Mouse (Mus musculus): Measurements from ENCODE around the gene Tppp3. TPM values are rescaled to one million over a fixed set of nuclear protein-coding genes. Genes with fewer than 3 reads are reported as not detected.

Gene Tppp3
- polyA plus RNA-seq, 1 experiment from 2014 or later: 42.3 TPM

DNA sequence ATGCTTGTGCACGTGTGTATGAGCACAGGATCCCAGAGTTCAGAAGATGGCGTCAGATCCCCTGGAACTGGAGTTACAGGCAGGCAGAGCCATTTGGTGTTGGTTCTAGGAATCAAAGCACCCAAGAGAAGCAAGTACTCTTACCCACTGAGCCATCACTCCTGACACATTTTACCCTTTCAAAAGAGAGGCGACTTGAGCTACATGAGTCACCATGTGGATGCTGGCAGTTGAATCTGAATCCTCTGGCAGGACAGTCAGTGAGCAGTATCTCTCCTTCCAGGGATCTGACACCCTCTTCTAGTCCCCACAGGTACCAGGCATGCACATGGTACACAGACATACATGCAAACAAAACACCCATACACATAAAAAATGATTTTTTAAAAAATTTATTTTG, 16.8 kb upstream of the Tppp3 start:
- no peak overlapping the region for H3K9ac ChIP-seq
- H3K27ac ChIP-seq (ENCODE audit: low read depth): no peak overlapping the region
- ATAC-seq (ENCODE audit: insufficient read depth) (no peak), DNase-seq (no peak)
- no peak for TF ChIP-seq CTCF (IDR thresholded peaks at IDR 0.05; ENCODE audit: low read depth)
- H3K4me1 ChIP-seq (ENCODE audit: insufficient read depth): 0 out of 2 replicates have a peak, but pooled peaks cover 3% of the 10 kb centered on the region
- H3K9me3 ChIP-seq (ENCODE audit: low read depth, low read length): no peaks in the 10 kb centered on the region
- 52% methylated on average over 3 of the region's 3 CpGs for WGBS
- no peaks in the 10 kb centered on the region for H3K27me3 ChIP-seq (ENCODE audit: insufficient read depth, low read length)
- no peak overlapping the region for H3K4me2 ChIP-seq
- H3K36me3 ChIP-seq (ENCODE audit: insufficient read depth): peaks cover 6% of the 10 kb centered on the region
- H3K4me3 ChIP-seq (ENCODE audit: low read depth, low read length): no peak overlapping the region

DNA sequence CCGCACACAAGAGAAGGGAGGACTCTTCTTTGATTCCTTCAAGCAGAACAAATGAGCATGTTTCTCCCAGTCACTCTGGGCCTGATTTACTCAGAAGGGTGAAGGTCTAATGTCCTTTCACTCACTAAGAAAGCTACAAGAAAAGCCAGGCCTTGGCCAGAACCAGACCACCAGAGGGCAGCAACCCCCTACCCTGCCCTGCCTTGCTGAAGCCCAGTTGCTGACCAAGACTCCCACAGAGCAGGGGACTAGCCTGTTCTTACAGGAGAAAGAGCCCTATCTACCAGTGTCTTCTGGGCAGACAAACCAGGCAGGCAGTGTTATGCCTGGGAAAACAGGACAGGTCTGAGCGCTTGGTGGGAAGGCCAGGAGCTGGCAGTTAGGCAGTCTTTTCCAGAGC, 13.1 kb upstream of the Tppp3 start:
- ATAC-seq (ENCODE audit: insufficient read depth): peak; percentile 61
- Histone ChIP-seq H3K4me3 (ENCODE audit: low read depth, low read length) (no peak overlapping the region), H3K27me3 (ENCODE audit: insufficient read depth, low read length) (no peaks in the 10 kb centered on the region), H3K4me2 (no peak overlapping the region), H3K9ac (no peak overlapping the region), H3K36me3 (ENCODE audit: insufficient read depth) (peaks cover 16% of the 10 kb centered on the region), H3K9me3 (ENCODE audit: low read depth, low read length) (no peaks in the 10 kb centered on the region), H3K4me1 (ENCODE audit: insufficient read depth) (no peaks in the 10 kb centered on the region), H3K27ac (ENCODE audit: low read depth) (no peak overlapping the region)
- peak; percentile 83 for TF ChIP-seq CTCF (IDR thresholded peaks at IDR 0.05; ENCODE audit: low read depth)
- 40% methylated on average over 2 of the region's 2 CpGs for WGBS
- peak; percentile 84 for DNase-seq

DNA sequence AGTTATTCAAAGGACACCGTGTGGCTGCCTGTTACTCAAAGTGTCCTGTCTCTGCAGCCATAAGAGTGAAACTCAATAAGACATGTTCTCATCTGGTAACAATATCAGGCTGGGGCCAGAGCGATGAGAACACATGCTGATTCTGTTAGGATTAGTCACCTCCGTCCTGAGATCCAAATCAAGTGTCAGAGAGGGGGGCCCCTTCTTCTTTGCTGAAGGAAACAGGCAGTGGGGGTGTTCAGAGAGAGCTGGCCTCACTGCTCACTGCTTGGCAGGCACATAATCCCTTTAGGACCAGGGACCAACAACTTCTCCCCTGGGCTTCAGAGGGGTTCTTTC, 12.7 kb upstream of the Tppp3 start:
- no peak overlapping the region for H3K4me2 ChIP-seq
- no peaks in the 10 kb centered on the region for H3K27me3 ChIP-seq (ENCODE audit: insufficient read depth, low read length)
- H3K9ac ChIP-seq: no peak overlapping the region; the same call in 1 of the 2 replicates
- 64% methylated on average over 3 of the region's 3 CpGs for WGBS
- no peak for TF ChIP-seq CTCF (IDR thresholded peaks at IDR 0.05; ENCODE audit: low read depth)
- H3K4me3 ChIP-seq (ENCODE audit: low read depth, low read length): no peak overlapping the region
- no peaks in the 10 kb centered on the region for H3K9me3 ChIP-seq (ENCODE audit: low read depth, low read length)
- no peak for DNase-seq
- ATAC-seq (ENCODE audit: insufficient read depth): no peak
- no peaks in the 10 kb centered on the region for H3K4me1 ChIP-seq (ENCODE audit: insufficient read depth)
- no peak overlapping the region for H3K27ac ChIP-seq (ENCODE audit: low read depth)
- peaks cover 16% of the 10 kb centered on the region for H3K36me3 ChIP-seq (ENCODE audit: insufficient read depth)

DNA sequence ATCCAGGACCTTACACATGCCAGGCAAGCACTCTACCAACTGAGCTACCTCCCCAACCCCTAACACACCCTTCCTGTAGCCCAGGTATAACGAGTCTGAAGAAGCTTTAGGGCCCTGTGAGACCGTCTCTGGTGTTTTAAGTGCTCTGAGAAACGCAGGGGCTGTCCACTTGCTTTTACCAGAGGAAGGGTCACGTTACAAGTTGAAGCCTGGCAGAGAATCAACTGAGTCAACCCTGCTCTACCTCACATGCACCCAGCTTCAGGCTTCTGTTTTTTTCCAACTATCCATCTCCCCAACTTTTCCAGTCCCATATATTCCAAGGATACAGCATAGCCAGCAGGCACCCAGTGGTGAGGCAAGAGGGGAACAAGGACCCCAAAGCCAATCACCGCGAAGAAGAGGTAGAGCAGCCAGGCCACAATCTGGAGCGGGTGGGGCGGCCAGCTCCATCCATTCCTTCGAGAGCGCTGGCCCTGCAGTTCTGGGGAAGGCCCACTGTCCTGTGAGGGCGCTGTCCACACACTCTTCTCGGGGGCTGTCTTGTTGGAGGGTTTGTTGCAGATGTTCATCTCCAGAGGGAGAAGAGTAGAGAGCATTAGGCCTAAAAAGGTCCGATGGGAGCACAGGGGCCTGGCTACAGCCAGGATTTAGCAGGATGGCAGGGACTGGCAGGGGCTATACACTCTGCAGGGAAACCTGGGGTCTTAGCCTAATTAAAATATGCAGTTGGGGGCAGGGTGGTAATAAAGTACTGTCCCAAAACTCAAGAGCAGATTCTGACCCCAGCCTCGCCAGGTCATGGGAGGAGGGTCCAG, 12.1 kb upstream of the Tppp3 start:
- 39% methylated on average over 14 of the region's 14 CpGs for WGBS
- H3K4me2 ChIP-seq: no peak overlapping the region
- DNase-seq: peak; percentile 72
- H3K9ac ChIP-seq: peak overlapping the region; percentile 6; the same call in 1 of the 2 replicates
- H3K36me3 ChIP-seq (ENCODE audit: insufficient read depth): peaks cover 21% of the 10 kb centered on the region
- no peaks in the 10 kb centered on the region for H3K27me3 ChIP-seq (ENCODE audit: insufficient read depth, low read length)
- H3K4me3 ChIP-seq (ENCODE audit: low read depth, low read length): no peak overlapping the region
- ATAC-seq (ENCODE audit: insufficient read depth): peak; percentile 35
- no peaks in the 10 kb centered on the region for H3K4me1 ChIP-seq (ENCODE audit: insufficient read depth)
- no peaks in the 10 kb centered on the region for H3K9me3 ChIP-seq (ENCODE audit: low read depth, low read length)
- TF ChIP-seq CTCF (IDR thresholded peaks at IDR 0.05; ENCODE audit: low read depth): peak; percentile 75
- H3K27ac ChIP-seq (ENCODE audit: low read depth): no peak overlapping the region

DNA sequence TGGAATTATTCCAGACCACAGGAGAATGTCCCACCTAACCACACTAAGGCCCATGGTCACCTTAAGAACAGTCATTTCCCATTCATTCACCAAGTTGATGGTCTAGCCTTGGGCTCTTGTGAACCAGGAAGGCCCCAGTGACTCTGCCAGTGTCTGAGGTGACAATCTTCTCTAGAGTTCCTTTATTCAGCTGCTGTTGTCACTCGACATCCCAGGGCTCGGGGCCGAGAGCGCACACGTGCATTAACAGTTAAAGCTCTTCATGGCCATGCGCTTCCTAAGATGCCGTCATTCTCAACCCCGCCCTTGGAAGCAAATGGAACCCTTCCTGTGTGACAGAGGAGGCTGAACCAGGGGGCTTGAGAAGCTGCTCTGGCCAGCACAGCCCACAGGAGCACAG, 10.8 kb upstream of the Tppp3 start:
- no peak overlapping the region for H3K4me3 ChIP-seq (ENCODE audit: low read depth, low read length)
- ATAC-seq (ENCODE audit: insufficient read depth) (no peak), DNase-seq (no peak)
- WGBS: 69% methylated on average over 8 of the region's 8 CpGs
- H3K27me3 ChIP-seq (ENCODE audit: insufficient read depth, low read length): no peaks in the 10 kb centered on the region
- H3K9ac ChIP-seq: no peak overlapping the region
- no peak overlapping the region for H3K4me2 ChIP-seq
- no peaks in the 10 kb centered on the region for H3K9me3 ChIP-seq (ENCODE audit: low read depth, low read length)
- TF ChIP-seq CTCF (IDR thresholded peaks at IDR 0.05; ENCODE audit: low read depth): no peak
- no peak overlapping the region for H3K27ac ChIP-seq (ENCODE audit: low read depth)
- H3K36me3 ChIP-seq (ENCODE audit: insufficient read depth): peaks cover 26% of the 10 kb centered on the region
- no peaks in the 10 kb centered on the region for H3K4me1 ChIP-seq (ENCODE audit: insufficient read depth)

- Histone ChIP-seq H3K9ac (no peak overlapping the region), H3K4me1 (ENCODE audit: insufficient read depth) (no peaks in the 10 kb centered on the region), H3K4me3 (ENCODE audit: low read depth, low read length) (no peak overlapping the region), H3K27me3 (ENCODE audit: insufficient read depth, low read length) (no peaks in the 10 kb centered on the region), H3K9me3 (ENCODE audit: low read depth, low read length) (no peaks in the 10 kb centered on the region), H3K36me3 (ENCODE audit: insufficient read depth) (peaks cover 29% of the 10 kb centered on the region), H3K4me2 (no peak overlapping the region), H3K27ac (ENCODE audit: low read depth) (peak overlapping the region; percentile 67)
- ATAC-seq (ENCODE audit: insufficient read depth): no peak
- peak; percentile 69 for DNase-seq
- peak; percentile 70 for TF ChIP-seq CTCF (IDR thresholded peaks at IDR 0.05; ENCODE audit: low read depth)
- 70% methylated on average over 6 of the region's 6 CpGs for WGBS
Observed at GRCm38 (mm10) chr8:105481453-105481852, 10.1 kb upstream of the Tppp3 start.

DNA sequence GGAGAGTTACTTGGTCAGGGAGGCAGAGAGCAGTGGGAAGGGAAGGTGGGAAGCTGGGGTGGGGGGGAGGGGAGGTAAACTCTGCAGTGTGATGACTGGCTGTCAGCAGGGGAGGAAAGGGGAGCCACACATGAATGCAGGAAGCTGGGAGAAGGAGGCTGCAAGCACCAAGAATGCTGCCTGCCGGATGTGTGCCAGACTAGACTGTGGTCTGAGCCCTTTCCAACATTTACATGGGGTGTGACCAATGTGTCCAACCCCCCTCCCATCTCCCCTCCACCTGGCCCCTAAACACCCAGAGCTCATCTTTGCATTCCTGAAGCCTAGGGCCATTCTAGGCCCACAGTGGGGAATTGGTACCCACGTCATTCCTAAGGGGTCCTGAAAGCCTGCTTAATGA, 9.7 kb upstream of the Tppp3 start:
- peak overlapping the region; percentile 67 for H3K27ac ChIP-seq (ENCODE audit: low read depth)
- peak; percentile 51 for DNase-seq

More for the DNA sequence above, 9.7 kb upstream of the Tppp3 start:
- Histone ChIP-seq H3K4me3 (ENCODE audit: low read depth, low read length) (no peak overlapping the region), H3K4me2 (no peak overlapping the region), H3K27me3 (ENCODE audit: insufficient read depth, low read length) (no peaks in the 10 kb centered on the region), H3K4me1 (ENCODE audit: insufficient read depth) (no peaks in the 10 kb centered on the region), H3K9ac (no peak overlapping the region; the same call in 1 of the 2 replicates), H3K36me3 (ENCODE audit: insufficient read depth) (peaks cover 33% of the 10 kb centered on the region), H3K9me3 (ENCODE audit: low read depth, low read length) (no peaks in the 10 kb centered on the region)
- 19% methylated on average over 2 of the region's 2 CpGs for WGBS
- ATAC-seq (ENCODE audit: insufficient read depth): peak; percentile 16; the same call in 1 of the 2 replicates
- no peak for TF ChIP-seq CTCF (IDR thresholded peaks at IDR 0.05; ENCODE audit: low read depth)

All from lung, embryonic 14.5 days (tissue).